Mouse (Mus musculus) thymus, postnatal 14 days (tissue): Measurements from ENCODE around the gene Pdzd7.

ENCODE experiments used
- DNase-seq: peaks from one replicate; pipeline ENCODE4 v3.0.0; 2021

Pdzd7 gene

DNA sequence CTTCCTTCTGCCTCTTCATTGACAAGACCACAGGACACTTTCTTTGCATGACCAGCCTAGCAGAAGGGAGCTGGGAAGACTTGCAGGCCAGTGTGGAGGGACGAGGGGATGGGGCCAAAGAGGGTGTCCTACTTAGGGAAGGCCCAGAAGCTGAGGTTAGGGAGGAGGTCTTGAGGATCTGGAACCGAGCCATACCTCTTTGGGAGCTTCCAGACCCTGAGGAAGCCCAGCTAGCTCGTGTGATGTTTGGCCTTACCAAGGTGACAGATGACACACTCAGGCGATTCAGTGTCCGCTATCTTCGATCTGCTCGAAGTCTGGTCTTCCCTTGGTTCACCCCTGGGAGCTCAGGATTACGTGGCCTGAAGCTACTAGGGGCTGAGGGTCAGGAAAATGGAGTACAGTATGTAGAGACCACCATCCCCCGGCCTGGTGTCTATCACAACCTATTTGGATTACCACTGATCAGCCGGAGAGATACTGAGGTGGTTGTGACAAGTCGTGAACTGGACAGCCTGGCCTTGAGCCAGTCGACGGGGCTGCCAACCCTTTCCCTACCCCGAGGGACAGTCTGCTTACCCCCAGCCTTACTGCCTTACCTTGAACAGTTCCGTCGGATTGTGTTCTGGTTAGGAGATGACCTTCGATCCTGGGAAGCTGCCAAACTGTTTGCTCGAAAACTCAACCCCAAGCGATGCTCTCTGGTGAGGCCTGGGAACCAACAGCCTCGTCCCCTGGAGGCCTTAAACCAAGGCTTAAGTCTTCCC lies 37.9 kb downstream of the Pdzd7 start:
- DNase-seq: no peak

GRCm38 (mm10) chr19:45007021-45007420 lies 38.5 kb downstream of the Pdzd7 start:
- DNase-seq: no peak

GRCm38 (mm10) chr19:45005957-45006712 lies 39.4 kb downstream of the Pdzd7 start, which contains the start of gene Mrpl43:
Mrpl43 (minus strand) TSS chr19:45006442.
- DNase-seq: peak; percentile 96

DNA sequence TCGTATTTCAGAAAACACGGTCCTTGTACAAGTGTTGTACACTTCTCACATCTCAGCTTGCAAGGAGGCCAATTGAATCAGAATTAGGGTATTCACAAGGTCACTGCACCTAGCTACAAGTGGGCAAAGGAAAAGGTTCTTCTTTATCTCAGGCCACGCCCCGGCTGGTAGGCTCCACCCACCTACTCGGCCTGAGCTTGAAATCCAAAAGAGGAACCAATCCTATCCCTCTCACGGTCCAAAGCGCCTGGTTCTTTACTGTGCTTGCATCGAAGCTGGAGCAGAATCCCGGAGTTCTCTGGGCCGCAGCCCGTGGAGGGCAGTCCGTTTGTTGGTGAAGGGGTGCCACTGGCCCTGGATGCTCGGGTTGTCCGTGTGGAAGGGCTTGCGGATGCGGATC lies 40.1 kb downstream of the Pdzd7 start, which contains the start of gene Twnk:
Gene Twnk (plus strand): TSS at position 220 of the 400 bp plus-strand sequence.
- DNase-seq: peak; percentile 54

- no peak for DNase-seq
Measured at GRCm38 (mm10) chr19:45003740-45004516, 41.6 kb downstream of the Pdzd7 start.

DNA sequence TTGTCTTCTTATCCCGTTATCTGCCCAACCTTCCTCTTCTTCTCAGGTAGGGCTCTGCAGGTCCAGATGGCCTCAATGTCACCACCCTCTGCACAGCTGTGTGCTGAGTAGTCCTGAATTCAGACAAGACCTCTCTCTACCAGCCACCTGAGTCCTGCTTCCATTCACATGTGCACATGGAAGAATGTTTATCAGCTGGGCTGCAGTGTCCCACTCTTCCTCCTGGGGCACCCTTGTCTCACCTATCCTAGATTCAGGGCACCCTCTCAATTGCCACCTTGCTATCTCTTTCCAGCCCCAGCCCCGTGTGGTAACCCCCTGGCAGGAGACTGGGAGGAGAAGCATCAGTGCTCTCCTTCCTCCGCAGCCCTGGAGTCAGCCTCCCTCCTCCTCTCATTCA lies 43.2 kb downstream of the Pdzd7 start:
- DNase-seq: no peak

GRCm38 (mm10) chr19:44999647-45000046 lies 45.9 kb downstream of the Pdzd7 start:
- no peak for DNase-seq

GRCm38 (mm10) chr19:44997786-44998185 lies 47.7 kb downstream of the Pdzd7 start:
- DNase-seq: no peak

GRCm38 (mm10) chr19:44992712-44993111 lies 52.8 kb downstream of the Pdzd7 start:
- no peak for DNase-seq

GRCm38 (mm10) chr19:44992246-44992645 lies 53.3 kb downstream of the Pdzd7 start:
- peak; percentile 36 for DNase-seq

DNA sequence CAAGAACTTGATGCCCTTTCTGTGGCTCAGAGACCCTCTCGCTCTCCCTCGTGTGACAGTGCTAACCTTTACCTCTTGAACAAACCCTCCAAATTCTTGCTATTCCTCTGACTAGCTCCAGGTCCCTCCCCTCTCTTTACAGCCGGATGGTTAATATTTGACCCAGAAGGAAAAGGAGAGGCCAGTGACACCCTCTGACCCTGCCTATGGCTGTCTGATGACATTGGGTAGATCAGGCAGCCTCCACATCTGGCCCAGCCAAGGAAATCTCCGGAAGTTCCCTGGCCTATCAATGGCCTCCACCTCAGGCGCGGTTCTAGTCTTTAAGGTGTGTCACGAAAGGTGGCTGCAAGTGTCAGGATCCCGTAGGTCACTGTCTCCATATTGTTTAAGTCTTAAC lies 54.5 kb downstream of the Pdzd7 start:
- no peak for DNase-seq

DNA sequence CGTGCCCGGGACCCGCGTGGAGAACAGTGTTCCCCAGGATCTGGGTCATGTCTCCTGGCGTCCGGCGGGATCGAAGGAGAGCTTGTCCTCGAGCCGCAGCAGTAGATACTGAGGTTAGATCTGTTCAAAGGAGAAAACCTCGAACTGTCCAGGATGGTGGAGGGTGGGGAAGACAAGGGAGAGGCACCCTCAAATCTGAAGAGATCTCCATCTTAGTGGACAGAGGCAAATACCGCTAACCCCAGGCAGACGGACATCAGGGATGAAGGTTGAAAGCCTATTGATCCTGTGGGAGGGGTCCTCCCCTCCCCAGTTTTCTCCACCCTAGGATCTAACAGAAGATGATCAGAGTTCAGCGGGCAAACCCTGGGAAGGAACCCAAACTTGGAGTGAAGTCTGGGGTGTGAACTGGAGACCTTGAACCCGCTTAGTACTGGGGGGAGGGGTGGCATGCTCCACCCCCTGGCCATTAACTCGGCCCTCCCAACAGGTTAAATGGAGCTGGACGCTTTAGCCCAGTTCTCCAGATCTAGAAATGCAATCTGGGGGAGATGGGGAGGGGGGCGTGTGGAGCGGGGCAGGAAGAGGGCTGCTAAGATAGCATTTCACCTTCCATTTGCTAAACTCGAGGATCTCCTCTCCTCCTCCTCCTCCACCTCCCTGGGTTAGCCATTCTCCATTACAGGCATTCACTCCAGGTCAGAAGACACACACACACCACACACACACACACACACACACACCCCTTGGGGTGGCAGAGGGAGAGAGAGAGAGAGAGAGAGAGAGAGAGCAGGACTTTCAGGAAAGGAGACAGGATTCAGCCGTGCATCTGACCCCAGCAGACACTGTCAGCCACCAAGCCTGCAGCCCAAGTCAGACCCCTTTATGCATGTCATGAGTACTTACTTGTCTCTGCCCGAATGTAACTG lies 55.7 kb downstream of the Pdzd7 start:
- no peak for DNase-seq

DNA sequence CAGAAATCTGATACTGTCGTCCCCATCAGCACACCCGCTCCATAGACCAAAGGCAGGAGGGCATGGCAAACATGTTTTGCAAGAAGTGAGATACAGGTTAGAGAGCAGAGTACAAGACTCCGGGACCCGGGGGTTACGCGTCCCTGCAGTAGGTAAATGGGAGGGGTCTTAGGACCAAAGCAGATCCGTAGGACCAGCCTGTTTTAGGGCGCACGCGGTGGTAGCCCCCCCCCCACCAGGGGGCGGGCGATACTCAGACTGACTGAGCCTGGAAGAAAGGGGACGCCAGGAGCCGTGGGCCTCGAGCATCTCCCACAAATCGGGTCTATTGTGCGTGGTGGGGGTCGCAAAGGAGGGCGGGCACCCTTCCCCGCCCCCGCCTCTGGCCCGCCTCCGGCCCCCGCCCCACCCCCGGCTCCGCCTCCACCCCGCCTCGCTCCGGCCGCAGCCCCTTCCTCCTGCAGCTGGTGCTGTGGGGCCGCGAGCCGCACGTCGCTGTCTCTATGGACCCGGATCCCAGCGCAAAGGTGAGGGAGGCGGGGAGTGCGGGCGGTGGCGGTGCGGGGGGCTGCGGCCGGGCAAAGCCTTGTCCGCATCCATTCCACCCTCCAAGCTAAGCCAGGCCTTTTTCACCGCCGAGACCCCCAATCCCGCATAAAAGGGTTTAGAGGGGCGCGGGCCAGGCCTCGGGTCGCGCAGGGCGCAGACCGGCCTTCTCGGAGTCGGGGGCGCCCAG lies 56.5 kb downstream of the Pdzd7 start, which contains the start of gene Sema4g:
Gene Sema4g (plus strand): TSS at position 271 of the 736 bp plus-strand sequence.
- peak; percentile 64 for DNase-seq

DNA sequence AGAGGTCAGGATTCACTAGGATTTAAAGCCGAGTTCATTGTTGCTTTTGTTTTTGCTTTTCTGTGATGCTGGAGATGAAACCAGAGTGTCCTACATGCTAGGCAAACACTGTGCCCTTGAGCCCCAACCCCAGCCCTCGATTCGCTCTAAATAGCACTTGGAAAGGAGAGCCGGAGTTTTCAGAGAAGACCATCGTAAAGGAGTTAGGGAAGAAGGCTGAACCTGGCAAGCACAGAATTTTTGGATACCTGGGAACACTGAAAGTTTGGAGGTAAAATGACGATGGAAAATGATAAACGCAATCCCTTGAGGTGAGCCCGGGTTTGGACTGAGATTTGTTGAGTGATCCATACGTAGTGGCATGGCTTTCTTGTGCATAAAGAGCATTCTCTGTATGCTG lies 57.2 kb downstream of the Pdzd7 start:
- no peak for DNase-seq

DNA sequence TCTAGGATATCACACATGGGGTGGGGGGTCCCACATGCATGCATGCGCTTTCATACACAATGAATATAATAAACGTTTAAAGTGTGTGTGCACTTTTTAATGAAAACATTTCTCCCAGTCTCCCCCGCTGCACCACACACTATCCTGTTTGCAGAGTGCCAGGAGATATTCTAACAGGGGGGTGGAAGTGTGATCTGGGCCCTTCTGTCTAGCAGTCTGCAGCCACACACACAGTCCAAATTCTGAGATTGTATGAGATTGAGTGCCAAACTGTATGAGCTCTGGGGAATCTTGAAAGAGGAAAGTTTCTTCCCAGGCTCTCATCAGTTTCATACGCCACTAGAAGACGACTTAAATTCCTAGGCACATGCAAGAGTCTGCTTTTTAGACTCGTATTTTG lies 57.7 kb downstream of the Pdzd7 start:
- DNase-seq: no peak

DNA sequence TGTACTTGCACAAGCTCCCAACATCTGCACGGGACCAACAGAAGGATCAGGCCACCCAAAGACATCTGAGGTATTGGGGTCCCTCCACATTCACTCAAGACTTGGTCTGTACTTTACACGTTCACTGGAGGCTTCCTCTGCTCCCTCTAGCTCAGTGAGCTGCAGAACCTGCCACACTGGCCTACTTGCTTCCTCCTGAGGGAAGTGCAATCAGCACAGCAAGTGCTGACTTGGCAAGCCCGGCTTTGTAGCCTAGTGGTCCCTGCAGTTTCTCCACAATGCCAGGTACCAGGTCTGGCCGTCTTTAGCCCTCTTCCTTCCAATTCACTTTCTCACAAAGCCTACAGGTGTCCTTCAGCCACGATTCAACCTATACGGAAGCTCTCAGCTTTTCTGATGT lies 58.5 kb downstream of the Pdzd7 start:
- no peak for DNase-seq

GRCm38 (mm10) chr19:44985159-44985988 lies 60.1 kb downstream of the Pdzd7 start:
- no peak for DNase-seq

- no peak for DNase-seq
Measured at GRCm38 (mm10) chr19:44984420-44984819, 61.1 kb downstream of the Pdzd7 start.

DNA sequence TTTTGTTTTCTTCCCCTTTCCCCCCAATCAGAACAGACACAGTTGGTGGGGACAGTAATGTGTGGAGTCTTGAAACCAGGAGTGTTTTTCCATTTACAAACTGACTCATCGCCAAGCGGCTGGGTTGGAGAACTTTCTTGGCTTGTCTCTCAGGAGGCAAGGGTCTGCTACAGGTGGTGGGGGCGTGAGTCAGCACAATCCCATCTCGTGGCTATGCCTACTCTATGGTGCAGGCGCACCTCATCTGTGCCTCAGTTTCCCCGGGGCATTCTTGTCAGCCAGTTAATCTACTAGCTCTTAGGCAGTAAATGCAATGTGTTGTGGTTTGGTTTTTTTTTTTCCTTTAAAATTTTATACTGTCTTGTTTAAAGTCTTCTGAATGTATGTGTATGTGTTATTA lies 62.2 kb downstream of the Pdzd7 start:
- no peak for DNase-seq

GRCm38 (mm10) chr19:44982477-44983115 lies 62.9 kb downstream of the Pdzd7 start:
- no peak for DNase-seq
